Mouse (Mus musculus) olfactory bulb, adult 2 months (tissue): Measurements from ENCODE around the gene Gm17509.

Source experiments
- CTCF ChIP-seq: fragments of 200-500 bp; IDR thresholded peaks from 2 replicates; pipeline ENCODE4 v1.5.1; 2012; ENCODE audit warnings: low read depth, mild to moderate bottlenecking, low read length, moderate library complexity; ENCODE audit not compliant: insufficient read depth
- POLR2A ChIP-seq: fragments of 200-500 bp; IDR thresholded peaks from 2 replicates; pipeline ENCODE4 v1.6.1; 2012; ENCODE audit warnings: mild to moderate bottlenecking, low read depth, low read length, moderate library complexity; ENCODE audit not compliant: insufficient read depth

GRCm38 (mm10) chr13:117202755-117203471 is 18.0 kb downstream of the Gm17509 start:
- TF ChIP-seq CTCF (no peak), POLR2A (no peak)
